ENCODE assay signal across 24 mouse cellular contexts in the genomic region with DNA sequence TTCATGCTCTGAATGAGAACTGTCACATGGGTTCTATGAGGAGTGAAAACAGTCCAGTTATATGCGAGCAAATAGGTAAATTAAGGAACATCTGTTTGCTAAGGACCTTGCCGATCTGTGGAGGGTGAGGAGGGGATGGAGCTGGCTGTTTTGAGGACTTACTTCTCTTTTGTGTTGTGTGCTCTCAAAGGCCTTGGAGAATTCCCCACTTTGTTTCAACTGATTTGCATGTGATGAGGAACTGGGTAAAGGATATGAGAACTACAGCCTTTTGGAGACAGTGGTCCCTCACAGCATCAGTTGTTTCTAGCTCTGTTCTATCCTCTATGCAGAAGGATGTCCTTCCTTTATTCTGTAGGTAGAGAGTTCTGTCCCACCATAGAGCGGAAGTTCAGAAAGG. TPM values are rescaled to one million over a fixed set of nuclear protein-coding genes. Genes with fewer than 3 reads are reported as not detected.
"Had no signal": no experiment of that assay in that cellular context is flagged by ENCODE, and none has a peak within 500 bp of the region (broad histone marks: within the 10 kb centered on the region; RNA-seq: fewer than 3 reads in every experiment).

No protein-coding gene starts in this region.

- DNase-seq: gastrocnemius, postnatal 14 days; gastrocnemius, postnatal 36 days; heart, adult 18-20 months; heart, postnatal 14 days; heart, postnatal 36 days; kidney, adult 11 months; kidney, adult 2 months; kidney, adult 9 months; kidney, postnatal 14 days; kidney, postnatal 36 days; liver had no signal

- H3K4me3 ChIP-seq: heart, embryonic 13.5 days; heart, embryonic 15.5 days; hindbrain, embryonic 13.5 days; hindbrain, embryonic 15.5 days; kidney, embryonic 15.5 days; layer of hippocampus, adult 2 months; left cerebral cortex, adult 2 months; limb, embryonic 10.5 days; limb, embryonic 12.5 days had no signal

- H3K27ac ChIP-seq: heart, embryonic 13.5 days; heart, embryonic 15.5 days; hindbrain, embryonic 13.5 days; hindbrain, embryonic 15.5 days; hindbrain, postnatal 0 days; kidney, embryonic 15.5 days; kidney, postnatal 0 days; layer of hippocampus, adult 2 months; left cerebral cortex, adult 2 months; limb, embryonic 10.5 days; limb, embryonic 12.5 days had no signal

- ATAC-seq: hindbrain, postnatal 0 days; intestine, embryonic 16.5 days had no signal

RNA-seq across cellular contexts. Expression of a gene that starts 10.7 kb away (rescaled TPM):
- total RNA-seq: heart, adult 18-20 months; heart, postnatal 14 days; heart, postnatal 36 days; hematopoietic stem cell, adult 5-6 weeks had no signal

RNA-seq across cellular contexts. Expression of a gene that starts 39.7 kb away (rescaled TPM):
- total RNA-seq: heart, adult 18-20 months; heart, postnatal 14 days; heart, postnatal 36 days; hematopoietic stem cell, adult 5-6 weeks had no signal
